Mouse (Mus musculus) small intestine, adult 10 weeks (tissue): ENCODE measurements around the gene Trib3. TPM values are rescaled to one million over a fixed set of nuclear protein-coding genes. Genes with fewer than 3 reads are reported as not detected.

Source experiments
- polyA plus RNA-seq: library from polyadenylated mRNA; stranded (reverse); fragments of 350-450 nt; fragmentation: Illumina TruSeq; extraction: RNeasy Lipid Tissue Mini Kit (QIAGEN cat#74804); gene quantifications from one replicate; pipeline ENCODE4 v1.2.3, GENCODE M21; 2014; ENCODE audit warnings: low replicate concordance

The Trib3 gene
- 0.26 TPM for polyA plus RNA-seq

DNA sequence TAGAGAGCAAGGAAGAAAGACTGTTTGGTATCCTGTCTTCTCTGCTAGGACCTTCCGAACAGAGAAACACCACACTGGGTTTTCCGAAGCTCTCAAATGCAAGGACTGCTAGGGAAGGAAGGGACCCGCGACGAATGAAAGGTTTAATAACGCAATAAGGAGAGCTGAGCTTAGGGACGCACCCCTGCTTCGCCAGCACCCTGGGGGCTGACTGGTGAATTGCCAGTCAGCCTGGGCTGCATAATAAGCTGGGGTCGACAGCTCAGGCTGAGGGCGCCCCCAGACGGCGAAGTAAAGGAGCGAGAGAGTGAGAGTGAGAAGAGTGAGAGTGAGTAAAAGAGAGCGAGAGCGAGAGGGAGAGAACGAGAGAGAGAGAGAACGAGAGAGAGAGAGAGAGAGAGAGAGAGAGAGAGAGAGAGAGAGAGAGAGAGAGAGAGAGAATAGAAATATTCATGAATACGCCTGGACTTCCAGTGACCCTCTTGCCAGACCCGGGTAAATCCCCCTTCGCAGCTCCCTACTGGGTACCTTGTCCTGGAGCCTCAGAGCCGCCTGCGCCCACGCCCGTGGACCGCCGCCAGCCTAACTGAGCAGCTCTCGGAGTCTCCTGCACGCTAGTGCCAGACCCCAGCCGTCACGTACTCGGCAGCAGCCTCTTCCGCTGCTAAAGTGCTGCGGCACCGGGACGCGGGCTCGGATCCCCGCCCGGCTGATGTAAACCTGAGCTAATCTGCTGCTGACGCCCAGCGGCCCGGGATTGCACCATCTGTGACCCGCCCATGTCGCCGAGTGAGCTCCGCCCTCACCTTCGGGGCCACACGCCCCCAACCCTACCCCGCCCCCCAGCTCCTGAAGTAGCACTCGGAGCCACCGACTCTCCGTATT, at the start of gene Trib3:
TSS of gene Trib3 (minus strand) at position 704 of the 885 bp plus-strand sequence.

DNA sequence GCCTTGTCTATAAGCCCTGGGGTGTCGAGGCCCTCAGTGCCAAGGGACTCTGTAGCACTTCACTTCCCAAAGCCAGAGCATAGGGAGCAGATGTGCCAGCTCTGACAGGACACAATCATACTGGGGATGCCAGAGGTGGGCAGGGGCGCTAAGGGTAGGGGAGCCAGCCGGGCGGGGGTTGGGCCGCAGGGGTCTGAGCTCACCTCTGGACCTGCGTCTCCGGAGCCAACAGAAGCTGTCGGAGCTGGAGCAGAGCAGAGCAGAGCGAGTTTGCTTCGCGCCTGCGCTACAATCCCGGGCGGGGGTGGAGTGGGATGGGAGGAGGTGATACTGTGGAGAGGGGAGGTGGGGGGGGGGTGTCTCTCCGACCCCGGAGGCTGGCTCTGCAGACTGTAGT, 32.5 kb upstream of the Trib3 start, which contains the start of gene Nrsn2:
TSS of gene Nrsn2 (minus strand) at position 294 of the 397 bp plus-strand sequence.

DNA sequence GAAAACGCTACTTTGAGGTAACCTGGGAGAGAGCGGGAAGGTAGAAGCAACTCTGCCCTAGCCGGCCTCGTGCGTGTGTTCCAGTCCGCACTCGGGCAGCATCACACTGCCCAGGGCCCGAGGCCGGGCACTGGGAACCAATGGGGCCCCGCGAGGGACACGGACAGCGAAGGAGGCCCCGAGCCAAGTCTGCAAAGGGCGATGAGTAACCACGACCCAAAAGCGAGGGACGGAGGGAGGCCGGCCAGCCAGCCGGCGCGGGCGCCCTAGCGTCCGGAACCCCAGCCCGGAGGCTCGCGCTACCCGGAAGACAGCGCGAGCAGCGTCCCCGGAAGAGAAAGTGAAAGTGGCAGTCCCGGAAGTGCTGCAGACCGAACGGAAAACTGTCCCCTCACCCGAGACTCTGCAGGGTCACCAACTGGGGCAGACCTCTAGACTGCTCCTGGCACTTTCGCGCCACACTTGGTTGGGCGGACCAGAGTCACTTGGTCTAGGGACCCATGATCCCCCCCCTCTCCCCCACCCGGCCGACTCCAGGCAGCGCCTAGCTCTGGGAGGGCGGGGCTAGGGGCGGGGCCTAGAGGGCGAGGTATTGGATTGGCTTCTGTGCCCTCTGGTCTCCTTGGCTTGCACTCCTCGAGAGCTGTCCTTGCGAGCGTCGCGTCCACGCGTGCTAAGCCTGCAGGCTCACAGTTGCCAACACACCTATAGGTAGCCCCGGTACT, 11.6 kb downstream of the Trib3 start, which contains the start of gene Rbck1:
TSS of gene Rbck1 (minus strand) at position 553 of the 725 bp plus-strand sequence.

DNA sequence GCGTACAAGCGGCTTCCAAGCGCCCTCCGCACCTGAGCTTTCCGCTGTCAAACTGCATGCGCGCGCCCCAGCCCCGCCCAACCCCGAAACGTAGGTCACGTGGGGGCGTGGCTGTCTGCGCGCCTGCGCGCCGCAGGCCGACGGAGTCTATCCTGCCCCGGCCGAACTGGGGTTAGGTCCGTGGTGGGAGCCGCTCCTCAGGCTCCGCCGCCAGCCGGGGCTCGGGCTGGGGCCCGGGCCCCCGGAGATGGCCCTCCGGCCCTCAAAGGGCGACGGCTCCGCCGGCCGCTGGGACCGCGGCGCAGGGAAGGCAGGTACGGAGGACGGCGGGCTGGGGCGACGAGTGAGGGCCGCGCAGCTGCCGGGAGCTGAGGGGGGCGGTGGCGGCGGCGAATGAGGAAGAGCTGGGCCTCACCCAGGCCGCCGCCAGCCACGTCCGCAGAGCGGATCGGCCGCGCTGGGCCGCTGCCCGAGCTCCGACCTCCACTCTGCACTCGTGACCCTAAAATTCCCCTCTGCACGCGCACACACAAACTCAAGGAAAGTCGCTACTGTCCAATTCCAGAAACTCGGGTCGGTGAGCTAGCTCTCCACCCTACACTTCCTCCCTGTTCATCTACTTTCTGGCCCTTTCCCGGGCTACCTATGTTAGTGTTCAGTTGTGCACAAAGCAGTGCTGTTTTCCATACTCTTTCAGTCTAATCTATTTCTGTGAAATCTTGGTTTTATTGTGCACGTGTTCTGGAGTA, 49.9 kb downstream of the Trib3 start, which contains the start of gene Tbc1d20:
TSS of gene Tbc1d20 (plus strand) at position 102 of the 749 bp plus-strand sequence.

Other genes starting within 250 kb of the Trib3 start
- 74.8 TPM for gene Srxn1, start 238.5 kb downstream of the Trib3 start, polyA plus RNA-seq
- not detected for gene Tcf15, start 200.5 kb downstream of the Trib3 start, polyA plus RNA-seq
- gene Csnk2a1, start 117.2 kb downstream of the Trib3 start, polyA plus RNA-seq: 190 TPM
- 22.9 TPM for gene Tbc1d20, start 50.2 kb downstream of the Trib3 start, polyA plus RNA-seq
- gene Rbck1, start 11.4 kb downstream of the Trib3 start, polyA plus RNA-seq: 1.3 TPM
- not detected for gene Nrsn2, start 32.6 kb upstream of the Trib3 start, polyA plus RNA-seq
- 0.11 TPM for gene Sox12, start 54.0 kb upstream of the Trib3 start, polyA plus RNA-seq
- gene Zcchc3, start 71.0 kb upstream of the Trib3 start, polyA plus RNA-seq: 0.82 TPM
- gene 6820408C15Rik, start 71.6 kb upstream of the Trib3 start, polyA plus RNA-seq: not detected
- not detected for gene Defb23, start 120.6 kb upstream of the Trib3 start, polyA plus RNA-seq
- not detected for gene Defb20, start 133.0 kb upstream of the Trib3 start, polyA plus RNA-seq
- gene Defb22, start 146.1 kb upstream of the Trib3 start, polyA plus RNA-seq: not detected
- gene Defb26, start 167.7 kb upstream of the Trib3 start, polyA plus RNA-seq: not detected
- not detected for gene Defb28, start 174.2 kb upstream of the Trib3 start, polyA plus RNA-seq
- gene Defb29, start 196.1 kb upstream of the Trib3 start, polyA plus RNA-seq: not detected
- gene Gm17416, start 225.3 kb upstream of the Trib3 start, polyA plus RNA-seq: not detected
- not detected for gene Defb21, start 228.7 kb upstream of the Trib3 start, polyA plus RNA-seq
- gene Defb19, start 236.3 kb upstream of the Trib3 start, polyA plus RNA-seq: not detected